ENCODE assay signal across 11 mouse cellular contexts in the genomic region with DNA sequence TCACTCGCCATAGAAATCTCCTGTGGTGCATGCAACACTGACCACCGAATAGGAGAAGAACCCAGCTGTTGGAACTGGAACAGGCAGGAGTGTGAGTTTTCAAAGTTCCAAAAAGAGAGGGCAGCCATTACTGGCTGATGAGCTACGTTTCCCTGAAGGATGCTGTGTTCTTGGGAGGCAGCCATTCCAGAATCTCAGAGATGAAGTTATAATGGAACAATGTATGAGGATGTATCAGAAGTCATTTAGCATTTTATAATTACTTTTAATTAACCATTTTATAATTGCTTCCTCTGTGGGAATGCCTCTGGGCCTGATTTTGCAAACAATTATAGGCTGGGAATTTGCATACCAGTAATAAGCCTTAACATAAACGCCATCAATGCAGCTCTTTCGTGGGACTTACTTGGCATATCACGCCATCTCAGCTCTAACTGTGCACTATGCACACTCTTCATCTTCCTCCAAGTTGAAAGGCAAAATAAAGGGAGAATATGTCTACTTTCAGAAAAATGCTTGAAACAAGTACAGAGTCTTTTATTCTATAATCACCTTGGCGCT.
"Had no signal": no experiment of that assay in that cellular context is flagged by ENCODE, and none has a peak within 500 bp of the region (broad histone marks: within the 10 kb centered on the region; RNA-seq: fewer than 3 reads in every experiment).

No protein-coding gene starts in this region.

- H3K9me3 ChIP-seq: limb, embryonic 10.5 days; liver, embryonic 15.5 days had no signal

- H3K4me2 ChIP-seq: liver, embryonic 11.5 days; liver, embryonic 15.5 days had no signal

- H3K9ac ChIP-seq: liver, embryonic 15.5 days had no signal

- H3K27ac ChIP-seq: left cerebral cortex, adult 2 months; limb, embryonic 10.5 days; liver, embryonic 15.5 days; stomach, postnatal 0 days had no signal

- H3K4me3 ChIP-seq: left cerebral cortex, adult 2 months; limb, embryonic 10.5 days; liver, embryonic 15.5 days had no signal

- ATAC-seq: lung, postnatal 0 days had no signal

- H3K27me3 ChIP-seq: liver, embryonic 15.5 days had no signal

- DNase-seq: kidney, adult 8-10 months; kidney, postnatal 25 days; lung, adult 2 months; lung, postnatal 36 days; thymus, postnatal 4 days had no signal

- H3K36me3 ChIP-seq: limb, embryonic 10.5 days; liver, embryonic 15.5 days had no signal

- H3K4me1 ChIP-seq: limb, embryonic 10.5 days; liver, embryonic 15.5 days had no signal
